Mouse (Mus musculus) retina, postnatal 1 day (tissue): ENCODE data around the gene Cradd.
A peak's percentile ranks its signal among the peaks of the same experiment; 100 is the strongest.

Experiments used
- DNase-seq: peaks from one replicate; pipeline ENCODE4 v3.0.0-alpha.2; 2012

The Cradd gene

DNA sequence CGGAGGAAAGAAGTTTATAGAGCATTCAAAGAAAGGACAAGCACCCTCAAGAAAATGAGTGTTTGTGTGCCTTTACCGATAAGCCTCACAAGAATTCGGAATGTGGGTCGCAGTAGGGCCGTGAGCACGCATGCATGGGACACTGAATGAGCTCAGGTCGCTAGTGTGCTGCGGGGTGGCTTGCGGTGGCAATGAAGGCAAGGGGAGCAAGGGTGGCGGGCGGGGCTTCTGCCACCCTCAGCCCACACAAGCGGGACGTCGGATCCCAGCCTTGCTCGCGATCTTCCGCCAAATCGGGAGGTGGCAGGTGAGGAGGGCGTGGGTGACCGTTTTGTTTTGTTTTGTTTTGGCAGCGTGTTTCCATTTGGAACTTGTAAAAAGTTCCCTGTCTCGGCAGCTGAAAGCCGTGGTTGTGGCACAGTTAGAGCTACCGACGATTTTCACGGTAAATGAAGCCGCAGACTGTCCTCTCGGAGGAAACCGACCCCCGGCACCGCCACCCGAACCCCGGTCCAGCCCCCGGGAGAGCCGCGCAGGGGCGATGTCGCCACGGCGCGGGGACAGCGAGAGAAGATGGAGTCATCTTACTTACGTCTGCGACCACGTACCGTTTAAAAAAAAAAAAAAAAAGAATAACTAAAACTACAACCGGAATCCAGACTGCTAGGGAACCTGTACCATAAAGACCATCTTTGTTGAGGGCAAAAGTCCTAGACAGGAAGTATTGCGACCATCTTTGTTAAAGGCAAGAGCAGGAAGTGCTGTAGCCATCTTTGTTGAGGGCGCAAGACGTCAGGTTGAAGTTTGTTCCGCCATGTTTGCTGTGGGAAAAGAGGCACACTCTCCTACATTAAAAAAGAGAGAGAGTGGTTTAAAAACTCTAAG, at the start of gene Cradd:
Gene Cradd (minus strand): TSS at position 741 of the 885 bp plus-strand sequence.
- peak; percentile 97 for DNase-seq

GRCm38 (mm10) chr10:95373340-95373739, 49.4 kb upstream of the Cradd start:
- no peak for DNase-seq

DNA sequence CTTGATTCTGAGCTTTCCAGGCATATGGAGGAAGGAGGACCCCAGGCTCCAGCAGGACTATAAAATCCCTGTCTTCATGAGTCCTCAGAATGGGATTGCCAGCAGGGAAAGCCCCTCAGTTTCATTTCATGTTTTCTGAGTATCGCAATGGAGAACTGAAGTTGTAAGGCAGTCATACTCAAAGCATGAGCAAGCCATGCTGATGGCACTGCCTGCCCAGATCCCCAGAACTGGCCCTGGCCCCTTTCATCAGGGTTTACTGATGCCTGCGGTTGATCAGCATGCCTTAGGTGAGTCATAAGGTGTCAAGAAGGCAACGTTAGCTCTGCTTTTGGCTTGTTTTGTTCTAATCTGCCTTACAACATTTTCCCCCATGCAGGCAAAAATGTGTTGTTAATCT, 48.0 kb upstream of the Cradd start:
- no peak for DNase-seq

- DNase-seq, result no peak
Measured at GRCm38 (mm10) chr10:95369190-95369589, 45.3 kb upstream of the Cradd start.

DNA sequence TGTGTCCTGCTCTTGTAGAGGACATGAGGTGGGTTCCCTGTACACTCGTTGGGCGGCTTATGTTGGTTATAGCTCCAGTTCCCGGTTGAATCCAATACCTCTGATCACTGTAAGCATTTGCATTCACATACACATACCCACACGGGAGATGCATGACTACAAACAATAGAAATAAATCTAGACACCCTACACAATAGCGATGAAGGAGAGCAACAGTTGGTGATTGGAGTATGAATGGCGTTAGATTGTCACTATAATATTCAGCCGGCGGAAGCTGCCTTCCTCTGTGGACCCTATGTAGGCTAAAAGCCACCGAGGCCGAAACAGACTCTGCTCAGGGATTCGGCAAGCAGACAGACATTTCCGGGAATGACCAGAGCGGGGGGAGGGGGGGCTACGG, 44.2 kb upstream of the Cradd start:
- DNase-seq, result no peak

DNA sequence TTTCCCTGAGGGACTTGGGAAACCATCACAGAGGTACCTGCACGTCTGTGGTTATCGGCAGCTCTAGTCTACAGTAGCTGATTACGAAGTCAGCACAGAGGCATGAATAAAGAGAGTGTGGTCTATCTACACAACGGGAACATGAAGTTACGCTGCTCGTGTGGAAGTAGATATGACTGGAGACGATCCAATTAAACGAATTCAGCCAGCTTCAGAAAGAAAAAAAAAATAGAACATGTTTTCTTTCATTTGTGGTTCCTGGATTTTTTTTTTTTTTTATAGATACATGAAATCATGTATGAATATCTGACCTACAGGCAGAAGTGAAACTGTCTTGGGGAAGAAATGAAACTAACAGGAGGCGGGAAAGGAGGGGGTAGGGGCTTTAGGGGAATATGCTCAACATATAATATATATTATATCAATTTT, 43.7 kb upstream of the Cradd start:
- DNase-seq, result no peak

GRCm38 (mm10) chr10:95367241-95367640, 43.3 kb upstream of the Cradd start:
- no peak for DNase-seq

GRCm38 (mm10) chr10:95362326-95362725, 38.4 kb upstream of the Cradd start:
- DNase-seq, result no peak

DNA sequence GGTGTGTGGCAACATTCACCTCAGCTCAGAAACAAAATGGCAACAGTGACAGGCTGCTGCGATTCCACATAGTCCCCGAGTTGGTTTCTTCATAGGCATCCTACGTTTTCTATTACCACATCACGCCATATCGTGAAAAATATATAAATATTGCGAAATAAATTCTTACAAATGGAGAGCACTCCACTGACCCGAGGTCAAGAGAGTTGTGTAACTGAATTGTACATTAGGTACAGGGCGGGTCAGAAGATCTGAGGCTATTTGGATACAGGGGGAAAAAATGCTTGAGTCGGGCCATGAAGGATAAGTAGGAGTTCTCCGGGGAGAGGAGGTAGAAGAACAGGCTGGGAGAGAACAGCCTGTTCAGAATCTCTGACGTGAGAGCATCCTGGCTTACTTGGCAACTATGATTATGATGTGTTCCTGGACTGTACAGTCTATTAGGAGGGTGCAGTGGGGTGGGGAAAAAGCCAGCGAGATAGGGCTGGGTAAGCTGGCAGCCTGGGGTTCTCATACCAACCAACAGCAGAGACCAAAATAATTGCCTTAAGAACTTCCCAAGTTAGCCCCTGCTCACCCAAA, 37.4 kb upstream of the Cradd start:
- DNase-seq, result no peak

GRCm38 (mm10) chr10:95360048-95360447, 36.1 kb upstream of the Cradd start:
- DNase-seq, result no peak

DNA sequence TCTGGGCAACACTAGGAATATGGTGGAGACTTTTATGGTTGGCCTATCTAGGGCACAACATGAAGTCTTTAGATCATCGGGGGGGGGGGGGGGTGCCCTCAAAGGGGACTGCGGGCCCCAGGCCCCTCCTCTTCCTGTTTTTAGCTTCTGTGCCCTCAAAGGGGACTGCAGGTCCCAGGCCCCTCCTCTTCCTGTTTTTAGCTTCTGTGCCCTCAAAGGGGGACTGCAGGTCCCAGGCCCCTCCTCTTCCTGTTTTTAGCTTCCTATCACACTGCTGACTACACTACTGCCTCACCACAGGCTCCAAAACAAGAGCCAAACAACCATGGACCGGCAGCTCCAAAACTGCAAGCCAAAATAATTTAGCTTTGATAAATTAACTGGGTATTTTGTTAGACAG, 33.8 kb upstream of the Cradd start:
- no peak for DNase-seq

DNA sequence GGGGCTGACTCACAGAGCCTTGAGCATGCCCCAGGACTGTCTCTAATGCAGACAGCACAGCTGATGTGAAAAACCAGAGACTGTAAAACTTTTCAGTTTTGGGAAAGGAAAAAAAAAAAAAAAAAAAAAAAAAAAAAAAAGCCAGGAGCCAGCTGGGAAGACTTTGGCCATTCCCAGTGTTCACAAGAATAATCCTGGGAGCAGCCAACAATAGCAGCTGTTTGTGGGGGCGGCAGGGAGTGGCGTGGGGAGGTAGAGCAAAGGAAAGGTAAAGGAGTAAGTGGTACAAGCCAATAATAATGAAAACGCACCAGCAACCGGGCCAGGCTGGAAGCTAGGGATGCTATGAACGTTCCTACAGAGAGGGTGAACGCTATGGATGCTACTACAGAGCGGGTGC, 32.8 kb upstream of the Cradd start:
- no peak for DNase-seq

DNA sequence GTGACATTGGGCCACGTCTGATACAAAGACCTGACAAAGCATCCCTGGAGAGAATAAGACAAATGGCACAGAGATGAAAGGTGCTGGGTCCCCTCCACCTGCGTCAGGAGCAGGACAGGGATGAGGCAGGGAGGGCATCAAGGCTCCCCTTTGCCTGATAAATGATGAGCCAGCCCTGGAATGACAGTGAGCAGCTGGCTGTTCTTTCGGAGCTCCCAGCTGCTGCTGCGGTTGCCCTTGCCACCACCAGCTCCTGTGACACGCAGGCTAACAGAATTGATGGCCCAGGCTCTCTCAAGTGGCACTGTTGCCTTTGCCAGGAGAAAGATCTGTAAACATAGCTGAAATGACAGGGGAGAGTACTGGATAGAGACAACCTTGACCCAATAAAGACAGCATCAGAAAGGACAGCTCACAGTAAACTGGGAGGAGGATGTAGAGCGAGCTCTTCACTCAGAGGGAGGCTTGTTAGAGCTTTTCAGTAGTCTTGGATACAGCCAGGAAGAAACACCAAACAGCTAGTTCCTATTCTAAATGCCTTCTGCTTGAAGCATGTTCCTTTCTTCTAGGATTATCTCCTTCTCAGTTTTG, 31.8 kb upstream of the Cradd start:
- DNase-seq, result peak; percentile 13

- no peak for DNase-seq
Measured at GRCm38 (mm10) chr10:95354673-95355072, 30.7 kb upstream of the Cradd start.

DNA sequence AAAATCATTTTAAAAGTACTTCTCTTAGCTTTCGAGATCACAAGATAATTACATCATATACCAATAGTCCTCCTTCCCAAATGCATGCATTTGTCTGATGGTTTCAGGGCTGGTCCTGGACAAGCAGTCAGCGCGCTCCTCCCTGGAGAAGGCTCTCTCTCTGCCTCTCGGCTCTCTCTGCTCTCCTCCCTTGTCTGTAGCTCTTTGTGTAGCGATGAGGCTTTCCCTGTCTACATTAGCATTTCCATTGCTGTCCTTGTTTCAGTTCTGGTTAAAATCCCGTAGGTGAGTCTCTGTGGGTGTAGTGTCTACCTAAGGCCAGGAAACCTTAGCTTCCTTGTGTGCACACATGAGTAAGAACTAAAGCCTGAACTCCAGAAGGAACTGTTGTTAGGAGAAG, 30.1 kb upstream of the Cradd start:
- DNase-seq, result no peak

DNA sequence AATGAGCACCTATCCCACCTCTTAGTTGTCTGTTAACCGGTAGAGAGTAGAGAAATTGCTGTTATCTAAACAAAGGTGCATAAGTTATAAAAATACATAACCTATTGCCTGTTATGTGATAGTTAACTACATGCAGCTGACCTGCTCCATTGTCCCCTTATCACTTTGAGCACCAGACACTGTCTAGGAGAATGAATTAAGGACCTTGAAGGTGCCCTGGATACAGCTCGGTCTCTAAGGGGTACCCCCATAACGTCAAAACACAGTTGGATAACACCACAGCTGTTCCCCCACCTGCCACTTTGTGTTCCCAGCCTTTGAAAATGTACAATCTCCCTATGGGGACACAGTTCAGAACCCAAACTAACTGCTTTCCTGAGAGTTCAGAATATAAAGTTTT, 24.5 kb upstream of the Cradd start:
- DNase-seq, result no peak

DNA sequence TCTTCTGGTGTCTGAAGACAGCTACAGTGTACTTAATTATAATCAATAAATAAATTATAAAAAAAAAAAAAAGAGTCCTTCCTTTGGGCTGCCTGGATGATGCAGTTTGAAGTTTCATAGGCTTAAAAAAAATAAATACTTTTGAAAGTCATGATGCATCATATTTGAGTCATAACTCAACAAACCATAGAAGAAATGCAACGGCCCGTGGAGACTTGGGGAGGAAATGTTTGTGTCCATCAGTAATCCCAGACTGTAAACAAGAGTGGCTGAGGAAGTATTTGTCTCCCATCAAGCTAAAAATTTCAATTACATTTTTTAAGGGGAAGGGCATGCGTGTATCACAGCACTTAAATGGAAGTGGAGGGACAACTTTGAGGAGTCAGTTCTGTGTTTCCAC, 23.8 kb upstream of the Cradd start:
- DNase-seq, result no peak

GRCm38 (mm10) chr10:95342833-95343590, 19.1 kb upstream of the Cradd start:
- DNase-seq, result no peak

DNA sequence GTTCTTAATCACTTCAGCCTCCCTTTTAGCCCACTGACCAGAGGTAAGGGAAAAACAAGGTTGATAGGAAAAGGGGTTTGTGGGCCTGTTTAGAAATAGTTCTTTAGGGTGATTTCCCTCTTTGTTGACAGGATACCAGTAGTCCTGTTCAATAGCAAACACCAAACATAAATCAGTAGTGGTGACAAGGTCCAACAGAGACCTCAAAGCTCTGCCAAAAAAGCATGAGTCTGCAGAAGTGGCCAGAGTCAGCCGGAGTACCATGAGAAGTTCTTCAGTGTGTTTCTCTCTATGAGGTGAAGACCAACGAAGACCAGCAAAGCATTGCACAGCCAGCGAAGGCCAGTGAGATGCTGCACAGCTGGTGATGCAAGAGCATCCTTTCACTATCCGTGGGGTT, 16.7 kb upstream of the Cradd start:
- DNase-seq, result no peak

DNA sequence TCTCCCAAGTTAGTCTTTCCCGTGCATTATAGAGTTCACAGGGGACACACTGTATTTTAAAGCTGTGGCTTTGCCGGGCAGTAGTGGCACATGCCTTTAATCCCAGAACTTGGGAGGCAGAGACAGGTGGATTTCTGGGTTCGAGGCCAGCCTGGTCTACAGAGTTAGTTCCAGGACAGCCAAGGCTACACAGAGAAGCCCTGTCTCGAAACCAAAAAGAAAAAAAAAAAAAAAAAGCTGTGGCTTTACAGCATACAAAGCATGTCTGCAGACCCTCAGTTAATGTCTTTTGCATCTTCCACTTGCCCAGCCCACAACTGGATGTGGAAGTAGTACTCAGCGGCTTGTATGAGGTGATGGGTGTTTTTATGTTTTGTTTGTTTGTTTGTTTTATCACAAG, 13.7 kb upstream of the Cradd start:
- no peak for DNase-seq

DNA sequence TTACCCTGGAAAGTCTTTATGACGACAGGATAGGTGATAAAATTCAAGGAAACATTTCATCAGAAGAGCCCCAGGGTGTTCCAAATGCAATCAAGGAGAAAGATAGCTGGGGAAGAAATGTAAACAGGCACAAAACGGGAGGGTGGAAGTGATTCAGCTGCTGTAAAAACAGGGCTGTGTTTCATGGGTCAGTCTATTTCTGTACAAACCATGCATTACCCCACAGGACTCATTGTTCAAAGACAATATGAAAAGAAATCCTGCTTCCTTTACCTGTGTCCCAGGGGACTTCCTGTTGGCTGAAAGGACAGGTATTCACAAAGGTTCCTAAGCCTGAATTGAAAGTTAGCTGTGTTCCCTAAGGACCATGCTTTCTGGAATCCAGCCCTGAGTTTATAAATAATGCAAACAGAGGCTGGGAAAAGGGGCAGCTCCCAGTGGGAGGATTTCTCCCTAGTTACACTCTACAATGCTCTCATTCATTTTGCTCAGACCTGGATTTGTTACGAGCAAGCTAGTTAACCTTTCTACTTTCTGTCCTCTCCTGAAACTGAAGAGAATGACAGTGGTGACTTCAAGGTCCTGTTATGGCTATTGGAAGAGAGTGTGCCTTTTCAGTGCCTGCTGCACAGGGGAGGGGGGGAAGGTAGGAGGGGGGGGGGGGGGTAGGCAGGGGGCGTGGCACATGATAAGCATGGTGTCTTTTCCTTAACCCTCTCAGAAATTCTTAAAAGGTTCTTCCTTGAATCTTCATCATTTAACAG, 13.0 kb upstream of the Cradd start:
- no peak for DNase-seq

DNA sequence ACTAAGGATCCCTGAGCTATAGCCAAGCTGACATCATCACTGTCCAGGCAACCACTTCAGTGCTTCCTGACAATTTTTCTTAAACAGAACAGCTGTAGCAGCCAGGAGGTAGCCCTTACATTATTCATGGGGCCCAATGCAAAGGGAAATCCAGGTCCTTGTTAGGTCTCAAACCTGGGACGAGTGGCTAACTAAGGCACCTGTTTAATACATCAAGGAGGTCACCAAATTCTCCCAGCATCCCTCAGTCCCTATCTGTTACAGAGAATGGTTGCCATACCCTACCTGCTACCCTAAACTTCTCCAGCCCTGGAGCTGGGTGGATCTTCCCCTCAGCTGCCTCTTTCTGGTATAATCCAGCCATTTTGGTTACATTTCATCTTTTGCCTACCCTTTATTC, 10.9 kb upstream of the Cradd start:
- no peak for DNase-seq

GRCm38 (mm10) chr10:95332596-95332995, 8.7 kb upstream of the Cradd start:
- DNase-seq, result no peak
